Mouse (Mus musculus) c-Kit-positive CD71-positive TER-119-negative erythroid progenitor cells, embryonic 14.5 days (primary cell): ENCODE data around the gene Cnfn.
"Not testable (repeated sequence)": the region's sequence is repeated elsewhere in the genome, so short reads cannot be mapped to it uniquely, and the experiment has no call there.

Experiments
- DNase-seq: peaks from one replicate; pipeline ENCODE4 v3.0.0-alpha.2; 2013; ENCODE audit warnings: low read depth

Gene Cnfn

GRCm38 (mm10) chr7:25369058-25369749, at the start of gene Cnfn:
Gene Cnfn, minus strand, starts transcription at chr7:25369724.
- no peak for DNase-seq

DNA sequence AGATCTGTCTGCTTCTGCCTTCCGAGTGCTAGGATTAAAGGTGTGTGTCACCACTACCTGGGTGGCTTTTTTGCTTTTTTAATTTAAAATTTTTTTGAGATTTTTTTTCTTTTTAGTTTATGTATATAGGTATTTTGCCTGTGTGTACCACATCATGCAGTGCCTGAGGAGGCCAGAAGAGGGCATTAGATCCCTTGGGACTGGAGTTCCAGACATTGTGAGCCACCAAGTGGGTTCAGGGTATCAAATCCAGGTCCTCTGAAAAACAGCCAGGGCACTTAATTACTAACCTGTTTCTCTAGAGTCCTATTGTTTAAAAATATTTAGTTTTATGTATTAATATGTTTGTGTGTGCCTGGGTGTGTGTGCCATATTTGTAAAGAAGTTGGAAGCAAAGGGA, 48.1 kb upstream of the Cnfn start:
- DNase-seq, result no peak

DNA sequence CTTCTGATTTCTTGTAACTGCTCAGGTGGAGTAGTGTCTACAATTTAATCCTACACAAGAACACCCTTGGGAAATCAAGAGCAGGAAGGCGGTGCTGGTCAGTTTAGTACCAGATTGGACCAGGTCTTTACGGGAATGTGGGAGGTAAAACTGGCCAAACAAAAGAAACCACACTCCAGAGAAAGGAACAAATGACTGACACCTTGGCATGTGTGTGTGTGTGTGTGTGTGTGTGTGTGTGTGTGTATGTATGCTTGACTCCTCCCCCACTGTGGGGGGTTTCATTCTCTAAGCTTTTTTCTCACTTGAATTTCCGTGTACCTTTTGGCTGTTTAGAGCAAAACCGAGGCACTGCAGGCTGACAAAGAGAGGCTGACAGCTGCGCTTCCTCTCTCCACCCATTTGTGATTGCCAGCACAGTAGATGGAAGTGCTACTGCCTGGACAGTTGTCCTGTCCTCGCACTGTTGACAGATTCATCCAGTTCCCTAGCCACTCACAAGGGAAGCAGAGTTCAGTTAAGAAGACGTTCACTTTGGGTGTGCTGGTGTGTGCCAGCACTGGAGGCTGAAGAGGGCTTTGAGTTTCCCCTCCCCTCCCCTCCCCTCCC, 43.4 kb upstream of the Cnfn start, which contains the start of gene Cxcl17:
TSS of gene Cxcl17 (minus strand) at position 54 of the 609 bp plus-strand sequence.
- no peak for DNase-seq

DNA sequence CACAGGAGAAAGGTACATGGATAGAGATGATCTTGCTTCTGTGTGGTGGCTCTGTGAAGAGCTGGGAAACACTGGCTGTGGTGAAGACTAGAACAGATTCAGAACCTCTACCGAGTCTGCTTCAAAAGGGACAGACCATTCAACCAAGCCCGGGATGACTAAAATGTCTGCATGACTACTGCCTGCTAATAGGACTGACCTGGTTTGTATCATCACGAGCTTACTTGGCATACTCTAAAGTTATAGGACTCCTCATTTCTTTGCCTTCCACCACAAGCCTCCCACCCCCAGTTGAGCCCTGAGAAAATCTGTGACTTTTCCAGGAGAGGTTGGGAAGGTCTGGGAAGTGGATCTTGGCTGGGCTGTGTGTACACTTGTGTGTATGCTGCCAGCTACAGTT, 42.3 kb upstream of the Cnfn start:
- no peak for DNase-seq

DNA sequence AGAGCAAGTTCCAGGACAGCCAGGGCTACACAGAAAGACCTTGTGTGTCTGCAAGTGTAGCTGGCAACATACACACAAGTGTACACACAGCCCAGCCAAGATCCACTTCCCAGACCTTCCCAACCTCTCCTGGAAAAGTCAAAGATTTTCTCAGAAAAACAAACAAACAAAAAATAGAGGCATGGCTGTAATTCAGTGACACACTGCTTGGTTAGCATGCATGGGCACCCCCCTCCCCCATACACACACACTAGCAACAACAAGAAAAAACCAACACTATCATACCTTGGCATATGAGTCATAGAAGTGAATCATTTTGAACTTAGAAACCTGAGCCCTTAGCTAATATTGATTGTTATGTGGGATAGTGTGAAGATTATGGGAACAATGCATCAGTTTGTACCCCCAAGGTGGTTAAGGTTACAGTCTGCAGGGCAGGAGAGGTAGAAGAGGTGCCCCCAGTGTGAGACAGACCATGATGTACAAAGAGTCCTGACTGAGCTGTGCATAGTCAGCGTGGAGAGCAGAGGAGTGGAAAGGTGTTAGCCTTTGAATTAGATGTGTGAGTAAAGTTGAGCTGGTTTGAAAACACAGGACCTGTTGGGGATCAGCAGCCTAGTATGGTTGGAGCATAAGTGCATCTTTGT, 41.6 kb upstream of the Cnfn start:
- DNase-seq, result no peak

- no peak for DNase-seq
These were observed 39.7 kb upstream of the Cnfn start for GRCm38 (mm10) chr7:25409114-25409760.

- DNase-seq, result no peak
These were observed 36.9 kb upstream of the Cnfn start for GRCm38 (mm10) chr7:25406468-25406867.

GRCm38 (mm10) chr7:25402671-25403101, 33.2 kb upstream of the Cnfn start:
- DNase-seq, result no peak

- DNase-seq, result no peak
These were observed 32.5 kb upstream of the Cnfn start for GRCm38 (mm10) chr7:25401986-25402385.

- no peak for DNase-seq
These were observed 32.0 kb upstream of the Cnfn start for GRCm38 (mm10) chr7:25401551-25401950.

- not testable (repeated sequence) for DNase-seq
These were observed 29.5 kb upstream of the Cnfn start for GRCm38 (mm10) chr7:25399028-25399427.

DNA sequence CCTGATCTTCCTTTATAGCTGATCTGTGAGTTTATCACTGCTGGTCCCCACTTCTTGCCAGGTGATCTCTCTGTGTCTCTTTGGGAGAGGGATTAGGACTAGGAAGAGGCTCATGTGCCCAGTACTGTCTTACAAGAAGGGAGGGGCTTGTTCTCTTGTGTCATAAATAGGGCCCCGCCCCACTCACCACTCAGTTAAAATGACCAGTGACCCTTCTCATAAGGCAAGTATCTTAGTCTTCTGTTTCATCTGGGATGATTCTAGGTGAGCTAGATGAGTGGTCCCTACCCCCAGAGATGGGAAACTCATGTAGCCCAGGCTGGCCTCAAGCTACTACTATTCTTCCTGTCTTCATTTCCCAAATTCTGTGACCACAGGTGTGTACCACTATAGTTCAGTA, 29.1 kb upstream of the Cnfn start, which contains the start of gene Lipe:
TSS of gene Lipe (minus strand) at position 101 of the 400 bp plus-strand sequence.
- DNase-seq, result no peak

- no peak for DNase-seq
These were observed 27.1 kb upstream of the Cnfn start for GRCm38 (mm10) chr7:25396621-25397020.

- peak; percentile 92 for DNase-seq
These were observed 26.3 kb upstream of the Cnfn start for GRCm38 (mm10) chr7:25395558-25396521.

DNA sequence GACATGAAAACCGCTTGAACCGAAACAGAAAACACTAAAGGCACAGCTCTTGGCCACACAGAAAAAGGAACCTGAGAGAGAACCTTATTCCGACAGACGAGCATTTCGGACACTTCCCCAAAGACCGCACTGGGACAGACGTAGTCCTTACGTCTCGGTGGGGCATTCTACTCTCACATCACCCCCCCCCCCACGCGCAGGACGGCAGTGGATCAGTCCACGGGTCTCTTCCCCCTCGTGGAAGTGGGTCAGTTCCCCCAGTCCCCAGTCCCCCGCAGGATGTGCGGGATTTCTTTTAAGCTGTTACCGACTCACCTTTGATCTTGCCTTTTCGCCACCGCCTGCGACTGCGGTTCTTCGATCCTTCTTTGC, 25.6 kb upstream of the Cnfn start:
- no peak for DNase-seq

DNA sequence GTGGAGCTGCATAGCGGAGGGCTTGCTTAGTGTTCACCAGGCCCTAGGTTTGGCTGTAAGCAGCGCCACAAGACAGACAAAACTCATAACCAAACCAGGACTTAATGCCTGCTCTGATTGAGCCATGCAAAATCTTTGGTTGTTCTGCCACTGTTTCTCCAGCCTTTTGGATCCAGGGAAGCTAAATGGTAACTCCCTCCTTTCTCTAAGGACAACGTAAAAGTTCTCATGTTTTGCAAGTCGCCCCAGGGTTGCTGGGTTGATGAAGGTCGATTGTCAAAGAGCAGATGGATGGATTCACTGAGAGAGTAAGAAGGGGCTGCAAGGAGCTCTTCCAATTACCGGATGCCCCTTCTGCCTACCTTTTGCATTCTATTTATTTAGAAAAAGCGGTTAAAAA, 25.2 kb upstream of the Cnfn start:
- no peak for DNase-seq

- DNase-seq, result no peak
These were observed 24.1 kb upstream of the Cnfn start for GRCm38 (mm10) chr7:25393451-25394210.

DNA sequence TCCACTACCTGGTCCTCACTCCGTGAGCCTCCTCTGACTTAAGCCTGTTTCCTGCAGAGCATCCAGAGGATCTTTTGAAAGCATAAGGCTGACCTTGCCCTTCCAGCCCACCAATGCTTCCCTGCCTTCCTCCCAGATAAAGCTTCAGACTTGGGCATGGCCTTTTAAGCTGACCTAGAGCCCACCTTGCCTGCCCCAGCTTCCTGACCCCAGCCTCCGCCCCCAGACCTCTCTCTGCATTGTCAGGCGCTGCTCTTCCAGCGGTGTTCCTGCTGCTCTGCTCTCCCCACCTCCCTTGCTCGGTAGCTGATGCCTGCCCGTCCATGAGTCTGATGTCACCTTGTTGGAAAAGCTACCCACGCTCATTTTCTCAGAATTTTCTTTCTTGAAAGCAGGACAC, 23.3 kb upstream of the Cnfn start:
- no peak for DNase-seq

GRCm38 (mm10) chr7:25391856-25392453, 22.4 kb upstream of the Cnfn start:
- DNase-seq, result no peak

- no peak for DNase-seq
These were observed 21.5 kb upstream of the Cnfn start for GRCm38 (mm10) chr7:25390986-25391385.
